Mouse (Mus musculus) embryonic fibroblast, embryonic 13.5 days (primary cell): ENCODE results near the gene Clcnkb. TPM values are rescaled to one million over a fixed set of nuclear protein-coding genes. Genes with fewer than 3 reads are reported as not detected.

Experiments used
- H3K27ac ChIP-seq: 2 replicates; pipeline ENCODE4 v1.5.1; 2012; ENCODE audit warnings: low read length, control low read depth, inconsistent platforms; ENCODE audit not compliant: insufficient read depth
- H3K4me1 ChIP-seq: 2 replicates; pipeline ENCODE4 v1.6.1; 2011; ENCODE audit warnings: low read length; ENCODE audit not compliant: control insufficient read depth, insufficient read depth
- H3K4me3 ChIP-seq: 2 replicates; pipeline ENCODE4 v1.5.1; 2011; ENCODE audit warnings: mild to moderate bottlenecking, control low read depth, low read length; ENCODE audit not compliant: insufficient read depth
- CTCF ChIP-seq: IDR thresholded peaks from 2 replicates; pipeline ENCODE4 v1.5.1; 2011; ENCODE audit warnings: mild to moderate bottlenecking, control low read depth, low read length, moderate library complexity, borderline replicate concordance; ENCODE audit not compliant: insufficient read depth
- POLR2A ChIP-seq: IDR thresholded peaks from 2 replicates; pipeline ENCODE4 v1.6.1; 2011; ENCODE audit warnings: low read depth, mild to moderate bottlenecking, control low read depth, low read length, moderate library complexity
- polyA plus RNA-seq: library from polyadenylated mRNA; stranded (reverse); fragments of >200 nt; gene quantifications from 2 replicates; pipeline ENCODE4 v1.2.4, GENCODE M21; 2011; ENCODE audit warnings: low read depth; ENCODE audit not compliant: missing spikeins, insufficient read length

The Clcnkb gene
- polyA plus RNA-seq, 1 experiment: not detected

GRCm38 (mm10) chr4:141425484-141426479 lies 10.0 kb upstream of the Clcnkb start:
- TF ChIP-seq CTCF: no peak
- TF ChIP-seq POLR2A: peak; percentile 94
- Histone ChIP-seq H3K27ac (peak overlapping the region; percentile 98), H3K4me3 (peak overlapping the region; percentile 21), H3K4me1 (peaks cover 20% of the 10 kb centered on the region)

- Histone ChIP-seq H3K4me3 (no peak overlapping the region), H3K27ac (peak overlapping the region; percentile 91; the same call in 1 of the 2 replicates), H3K4me1 (peaks cover 20% of the 10 kb centered on the region)
- TF ChIP-seq CTCF (no peak), POLR2A (no peak)
These were observed 8.0 kb upstream of the Clcnkb start for GRCm38 (mm10) chr4:141423691-141424431.

GRCm38 (mm10) chr4:141423288-141423687 lies 7.5 kb upstream of the Clcnkb start:
- H3K4me3 ChIP-seq: no peak overlapping the region
- TF ChIP-seq POLR2A: no peak
- TF ChIP-seq CTCF: no peak
- H3K4me1 ChIP-seq: peaks cover 20% of the 10 kb centered on the region
- peak overlapping the region; percentile 15; the same call in 1 of the 2 replicates for H3K27ac ChIP-seq

GRCm38 (mm10) chr4:141422841-141423240 lies 7.0 kb upstream of the Clcnkb start:
- Histone ChIP-seq H3K27ac (0 out of 2 replicates have a peak overlapping the region, but pooled peaks have one; percentile 15), H3K4me3 (no peak overlapping the region), H3K4me1 (peaks cover 20% of the 10 kb centered on the region)
- TF ChIP-seq CTCF: no peak

DNA sequence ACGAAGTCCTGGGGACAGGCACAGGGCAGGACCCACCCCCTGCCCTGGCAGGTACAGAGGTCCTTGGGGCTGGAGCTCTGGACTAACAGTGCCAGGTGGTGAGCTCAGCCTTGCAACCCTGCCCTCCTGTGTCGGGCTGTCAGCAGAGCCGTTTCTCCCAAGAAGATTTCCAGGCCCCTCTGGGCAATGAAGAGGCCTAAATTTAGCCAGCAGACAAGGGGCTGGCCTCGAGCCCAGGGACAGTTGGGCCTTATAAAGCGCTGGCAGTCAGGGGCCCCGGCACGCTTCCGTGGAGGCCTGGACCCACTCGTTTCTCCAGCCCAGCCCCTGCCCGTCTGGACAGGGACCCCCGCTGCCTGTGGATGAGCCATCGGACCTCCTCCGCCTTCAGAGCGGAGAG lies 5.6 kb upstream of the Clcnkb start:
- H3K27ac ChIP-seq: no peak overlapping the region
- H3K4me1 ChIP-seq: peaks cover 12% of the 10 kb centered on the region; the same call in 1 of the 2 replicates
- H3K4me3 ChIP-seq: no peak overlapping the region
- TF ChIP-seq CTCF (no peak), POLR2A (no peak)

DNA sequence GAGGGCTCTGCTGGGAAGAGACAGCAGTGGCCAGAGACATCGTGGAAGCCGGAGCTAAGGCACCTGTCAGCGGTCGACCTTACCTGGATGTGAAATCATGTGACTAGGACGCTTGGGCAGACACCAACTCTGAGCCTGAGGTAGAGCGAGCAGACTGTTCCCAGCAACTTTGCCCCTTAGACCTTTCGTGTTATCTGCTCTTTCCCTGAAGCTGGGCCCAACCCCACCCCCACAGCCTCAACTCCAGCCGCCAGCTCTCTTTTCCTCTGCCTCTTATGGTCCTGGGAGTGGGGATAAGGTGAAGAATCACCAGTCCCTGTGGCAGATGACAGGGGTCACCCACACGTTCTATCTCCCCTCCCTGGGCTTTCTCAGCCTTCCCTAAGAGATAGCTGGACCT lies 5.1 kb upstream of the Clcnkb start:
- H3K27ac ChIP-seq: no peak overlapping the region
- peaks cover 10% of the 10 kb centered on the region; the same call in 1 of the 2 replicates for H3K4me1 ChIP-seq
- no peak overlapping the region for H3K4me3 ChIP-seq
- TF ChIP-seq CTCF (no peak), POLR2A (no peak)

GRCm38 (mm10) chr4:141420192-141420829 lies 4.5 kb upstream of the Clcnkb start, which contains the start of gene Hspb7:
Gene Hspb7 (plus strand): TSS chr4:141420779.
- Histone ChIP-seq H3K4me3 (no peak within 1 kb of the TSS), H3K27ac (no peak within 1 kb of the TSS), H3K4me1 (peaks cover 10% of the 10 kb centered on the region; the same call in 1 of the 2 replicates)
- no peak for TF ChIP-seq CTCF
- no peak for TF ChIP-seq POLR2A

GRCm38 (mm10) chr4:141419398-141420191 lies 3.8 kb upstream of the Clcnkb start:
- no peak overlapping the region for H3K27ac ChIP-seq
- H3K4me3 ChIP-seq: no peak overlapping the region
- TF ChIP-seq POLR2A: no peak
- TF ChIP-seq CTCF: no peak
- H3K4me1 ChIP-seq: peaks cover 6% of the 10 kb centered on the region; the same call in 1 of the 2 replicates

- H3K4me1 ChIP-seq: 0 out of 2 replicates have a peak, but pooled peaks cover 5% of the 10 kb centered on the region
- TF ChIP-seq CTCF (no peak), POLR2A (no peak)
- H3K4me3 ChIP-seq: no peak overlapping the region
- no peak overlapping the region for H3K27ac ChIP-seq
These were observed 4.3 kb downstream of the Clcnkb start for GRCm38 (mm10) chr4:141411430-141411992.
